Comparison of ENCODE assay signal across 10 mouse cellular contexts in genomic region chr17:48646626-48647195, GRCm38 (mm10).
DNase-seq lines count a peak whose midpoint lies in the region; ATAC-seq lines count a peak whose summit lies in the region.
"Had no signal": no experiment of that assay in that cellular context is flagged by ENCODE, and none has a peak within 500 bp of the region (broad histone marks: within the 10 kb centered on the region; RNA-seq: fewer than 3 reads in every experiment).

No protein-coding gene starts in this region.

- peak overlapping the region; percentile 28; the same call in 1 of the 2 replicates for H3K4me2 ChIP-seq in limb, embryonic 11.5 days (ENCODE audit: low read depth, severe bottlenecking)
- peak overlapping the region; percentile 4; the same call in 1 of the 2 replicates for H3K4me2 ChIP-seq in forebrain, embryonic 16.5 days (ENCODE audit: low read length)

- DNase-seq in limb, embryonic 11.5 days (ENCODE audit: low spot score): no peak
- DNase-seq in limb, embryonic 10.5 days (ENCODE audit: low spot score): no peak
- peak; percentile 63 for DNase-seq in ZHBTc4 (ENCODE audit: low read depth, low spot score)
- no peak for DNase-seq in gastrocnemius, postnatal 14 days
- DNase-seq in layer of hippocampus, postnatal 10 days (ENCODE audit: low spot score in 2 of 2): no peak
- DNase-seq in spleen, postnatal 10 days (ENCODE audit: low spot score in 2 of 2): no peak
- DNase-seq: kidney, adult 8-10 months; lung, postnatal 36 days had no signal

- intact Hi-C loops in gastrocnemius, postnatal 14 days (cut with DNase I; ENCODE audit: low total_unique reads): no loop called here

- no peak for ATAC-seq in limb, embryonic 11.5 days (ENCODE audit: insufficient number of reproducible peaks, low FRiP score, low TSS enrichment, low read depth)
- no peak for ATAC-seq in forebrain, embryonic 16.5 days
- peak; percentile 44; the same call in 1 of the 2 replicates for ATAC-seq in megakaryocyte progenitor cell, adult 5-6 weeks (replicated peaks; ENCODE audit: poor library complexity)

- H3K27me3 ChIP-seq in limb, embryonic 11.5 days (ENCODE audit: control insufficient read depth, insufficient read depth, low read length): no peaks in the 10 kb centered on the region
- H3K27me3 ChIP-seq in limb, embryonic 10.5 days (ENCODE audit: low read depth, poor library complexity, severe bottlenecking): no peaks in the 10 kb centered on the region
- no peaks in the 10 kb centered on the region for H3K27me3 ChIP-seq in forebrain, embryonic 16.5 days (replicated peaks; ENCODE audit: control insufficient read depth, insufficient read depth, low read length)

- H3K4me3 ChIP-seq in limb, embryonic 11.5 days (ENCODE audit: low read depth, low read length): peak overlapping the region; percentile 5; the same call in 1 of the 2 replicates
- no peak overlapping the region; the same call in 1 of the 2 replicates for H3K4me3 ChIP-seq in limb, embryonic 10.5 days
- H3K4me3 ChIP-seq in forebrain, embryonic 16.5 days (replicated peaks; ENCODE audit: low read length): no peak overlapping the region

- H3K36me3 ChIP-seq in limb, embryonic 11.5 days (ENCODE audit: control insufficient read depth, insufficient read depth, low read length): no peaks in the 10 kb centered on the region
- no peaks in the 10 kb centered on the region for H3K36me3 ChIP-seq in limb, embryonic 10.5 days
- no peaks in the 10 kb centered on the region for H3K36me3 ChIP-seq in forebrain, embryonic 16.5 days (ENCODE audit: control insufficient read depth, insufficient read depth)

- no peak overlapping the region for H3K27ac ChIP-seq in limb, embryonic 11.5 days (replicated peaks; ENCODE audit: low read depth, low read length)
- no peak overlapping the region for H3K27ac ChIP-seq in limb, embryonic 10.5 days
- H3K27ac ChIP-seq in forebrain, embryonic 16.5 days (ENCODE audit: low read length): no peak overlapping the region

- no peak overlapping the region for H3K9ac ChIP-seq in limb, embryonic 11.5 days (ENCODE audit: low read length)
- no peak overlapping the region for H3K9ac ChIP-seq in forebrain, embryonic 16.5 days (replicated peaks; ENCODE audit: low read depth, low read length)

- WGBS in limb, embryonic 11.5 days: 49% methylated on average over 11 of the region's 11 CpGs
- 62% methylated on average over 11 of the region's 11 CpGs for WGBS in limb, embryonic 10.5 days
- 80% methylated on average over 11 of the region's 11 CpGs for WGBS in forebrain, embryonic 16.5 days

- H3K9me3 ChIP-seq in limb, embryonic 11.5 days (ENCODE audit: control insufficient read depth, low read length): no peaks in the 10 kb centered on the region
- no peaks in the 10 kb centered on the region for H3K9me3 ChIP-seq in limb, embryonic 10.5 days (replicated peaks)
- no peaks in the 10 kb centered on the region for H3K9me3 ChIP-seq in forebrain, embryonic 16.5 days (ENCODE audit: control insufficient read depth, low read length)

- no peaks in the 10 kb centered on the region for H3K4me1 ChIP-seq in limb, embryonic 11.5 days (ENCODE audit: control insufficient read depth, insufficient read depth, low read length)
- H3K4me1 ChIP-seq in limb, embryonic 10.5 days: peaks cover 3% of the 10 kb centered on the region; the same call in 1 of the 2 replicates
- no peaks in the 10 kb centered on the region for H3K4me1 ChIP-seq in forebrain, embryonic 16.5 days (replicated peaks; ENCODE audit: control insufficient read depth, insufficient read depth, low read length)
